Mouse (Mus musculus) left cerebral cortex, postnatal 4 days (tissue): Measurements from ENCODE around the gene Gm21876. TPM values are rescaled to one million over a fixed set of nuclear protein-coding genes. Genes with fewer than 3 reads are reported as not detected.
"Not testable (repeated sequence)": the region's sequence is repeated elsewhere in the genome, so short reads cannot be mapped to it uniquely, and the experiment has no call there.

ENCODE experiments used
- DNase-seq: peaks from one replicate; pipeline ENCODE4 v3.0.0-alpha.2; 2022
- intact Hi-C: fragments of 180-260 bp; cut with DNase I; formaldehyde crosslinking; loops from one replicate; pipeline ENCODE4 v1.15.1; 2025
- total RNA-seq, 2 experiments: library from RNA; stranded (reverse); gene quantifications; 2 replicates each; pipeline ENCODE4 v1.2.3; 2021

Gm21876 gene
- not detected for total RNA-seq

- no peak for DNase-seq
Observed at GRCm38 (mm10) chrX:21175553-21175952, at the start of gene Gm21876. Gm21876 (minus strand) TSS chrX:21175653.

GRCm38 (mm10) chrX:21220422-21220821 is 45.0 kb upstream of the Gm21876 start:
- DNase-seq, result no peak
- intact Hi-C loops, result no loop called here

More at GRCm38 (mm10) chrX:21175553-21175952, at the start of gene Gm21876:
- intact Hi-C loops, result no loop called here

GRCm38 (mm10) chrX:21146675-21147074 is 28.8 kb downstream of the Gm21876 start:
- DNase-seq, intact Hi-C loops: not testable (repeated sequence)

Other genes starting within 250 kb of the Gm21876 start
- gene Cfp, start 244.1 kb downstream of the Gm21876 start, total RNA-seq, result 10 to 100 TPM; 11.5 to 13.4 TPM
- gene Elk1, start 225.0 kb downstream of the Gm21876 start, total RNA-seq, result 10 to 100 TPM; 35.0 to 36.8 TPM
- 10 to 100 TPM in 1 of 2 experiments, 1 to 10 TPM in 1; 10.0 to 11.7 TPM for gene Uxt, start 213.6 kb downstream of the Gm21876 start, total RNA-seq
- gene Zfp182, start 113.3 kb downstream of the Gm21876 start, total RNA-seq, result 10 to 100 TPM in 1 of 2 experiments, 1 to 10 TPM in 1; 9.8 to 13.6 TPM
- gene Spaca5, start 107.2 kb downstream of the Gm21876 start, total RNA-seq, result not detected
- gene Zfp300, start 86.1 kb downstream of the Gm21876 start, total RNA-seq, result 1 to 10 TPM; 4.0 to 4.1 TPM
- not detected for gene Ssxa1, start 59.8 kb downstream of the Gm21876 start, total RNA-seq